Mouse (Mus musculus): ENCODE measurements around the gene Fam177a.

DNA sequence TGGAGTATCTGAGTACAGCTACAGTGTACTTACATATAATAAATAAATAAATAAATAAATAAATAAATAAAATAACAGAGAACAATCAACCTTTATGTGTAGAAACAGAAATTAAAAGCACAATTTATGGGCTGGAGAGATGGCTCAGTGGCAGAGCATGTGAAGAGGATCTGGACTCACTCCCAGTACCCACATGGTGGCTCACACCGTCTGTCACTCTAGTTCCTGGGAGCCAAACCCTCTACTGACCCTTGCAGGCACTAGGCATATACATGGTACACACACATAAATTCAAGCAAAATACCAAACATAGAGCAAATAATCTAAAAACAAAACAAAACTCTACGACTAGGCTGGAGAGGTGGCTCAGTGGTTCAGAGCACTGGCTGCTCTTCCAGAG, 49.0 kb upstream of the Fam177a start:
- TF ChIP-seq NANOG (IDR thresholded peaks at IDR 0.05; ENCODE audit: borderline replicate concordance, low read length) = no peak
- no peak for TF ChIP-seq CTCF (conservative IDR thresholded peaks at IDR 0.05; ENCODE audit: low read length)
